In the genomic region with DNA sequence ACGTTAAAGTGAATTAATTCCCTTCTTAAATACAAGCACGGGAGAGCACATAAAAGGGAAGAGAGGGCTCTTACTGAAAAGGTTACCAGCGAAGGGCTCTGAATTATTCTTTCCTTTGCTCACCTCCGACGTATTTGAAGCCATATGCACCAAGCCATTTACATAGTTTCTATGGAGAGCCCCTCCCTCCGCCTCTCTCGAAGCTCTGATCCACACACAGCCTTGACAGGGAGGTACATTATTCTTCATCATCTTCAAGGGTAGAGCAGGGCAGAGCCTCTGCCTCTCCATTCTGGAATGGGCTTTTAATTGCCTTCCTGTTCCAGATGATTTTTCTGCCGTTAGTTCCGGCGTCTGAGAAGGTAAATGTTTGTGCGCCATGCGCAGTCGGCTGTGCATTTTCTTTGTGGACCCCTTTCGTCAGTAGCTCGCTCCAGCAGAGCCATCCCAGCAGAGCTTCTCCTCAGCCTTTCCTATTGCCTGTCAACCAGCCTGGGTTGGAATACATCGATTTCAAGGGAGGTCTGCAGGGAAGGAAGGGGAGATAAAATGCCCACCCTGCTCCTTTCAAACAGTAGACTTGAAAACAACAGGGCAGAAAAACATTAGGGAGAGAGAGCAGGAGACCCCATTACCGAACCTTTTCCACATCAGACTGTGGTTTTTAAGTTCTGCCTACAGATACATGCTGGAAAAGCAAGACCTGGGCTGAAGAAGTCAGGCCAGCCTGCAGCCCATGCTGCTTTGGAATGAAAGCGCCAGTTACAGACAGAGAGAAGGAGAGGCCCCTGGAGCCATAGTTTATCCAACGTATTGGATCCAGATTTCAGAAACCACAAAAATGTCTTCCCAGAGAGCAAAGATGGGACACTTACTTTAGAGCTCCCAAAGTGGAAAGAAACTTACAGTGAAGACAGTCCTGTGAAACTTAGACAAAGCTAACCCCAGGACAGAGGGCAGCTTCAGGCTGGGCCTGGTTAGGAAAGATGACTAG, we compare ENCODE assay signal across 14 mouse cellular contexts.
A peak's percentile ranks its signal among the peaks of the same experiment; 100 is the strongest.
DNase-seq lines count a peak whose midpoint lies in the region; ATAC-seq and TF ChIP-seq lines count a peak whose summit lies in the region.
"Had no signal": no experiment of that assay in that cellular context is flagged by ENCODE, and none has a peak within 500 bp of the region (broad histone marks: within the 10 kb centered on the region; RNA-seq: fewer than 3 reads in every experiment).

No protein-coding gene starts in this region.

- H3K9me3 ChIP-seq in kidney, postnatal 0 days (replicated peaks; ENCODE audit: low read length) = no peaks in the 10 kb centered on the region
- no peaks in the 10 kb centered on the region for H3K9me3 ChIP-seq in embryonic facial prominence, embryonic 13.5 days
- H3K9me3 ChIP-seq in hindbrain, embryonic 13.5 days = no peaks in the 10 kb centered on the region
- H3K9me3 ChIP-seq in neural tube, embryonic 12.5 days = no peaks in the 10 kb centered on the region
- H3K9me3 ChIP-seq: forebrain, embryonic 13.5 days; heart, embryonic 10.5 days; liver, embryonic 15.5 days had no signal

- ATAC-seq in kidney, postnatal 0 days (replicated peaks; ENCODE audit: low FRiP score, low read depth) = no peak
- no peak for ATAC-seq in embryonic facial prominence, embryonic 13.5 days (ENCODE audit: insufficient number of reproducible peaks, insufficient read depth, low FRiP score, low TSS enrichment, low read depth)
- ATAC-seq in hindbrain, embryonic 13.5 days (ENCODE audit: low FRiP score) = peak; percentile 63; the same call in 1 of the 2 replicates
- peak; percentile 68; the same call in 1 of the 2 replicates for ATAC-seq in neural tube, embryonic 12.5 days (ENCODE audit: low FRiP score, low read depth)
- ATAC-seq: forebrain, embryonic 13.5 days had no signal

- H3K36me3 ChIP-seq in kidney, postnatal 0 days (ENCODE audit: insufficient read depth, low read length) = no peaks in the 10 kb centered on the region
- no peaks in the 10 kb centered on the region for H3K36me3 ChIP-seq in embryonic facial prominence, embryonic 13.5 days
- no peaks in the 10 kb centered on the region for H3K36me3 ChIP-seq in hindbrain, embryonic 13.5 days
- H3K36me3 ChIP-seq in neural tube, embryonic 12.5 days = no peaks in the 10 kb centered on the region
- H3K36me3 ChIP-seq: heart, embryonic 10.5 days; liver, embryonic 15.5 days had no signal

- H3K4me1 ChIP-seq in kidney, postnatal 0 days (replicated peaks; ENCODE audit: insufficient read depth, low read length) = no peaks in the 10 kb centered on the region
- peaks cover 44% of the 10 kb centered on the region for H3K4me1 ChIP-seq in embryonic facial prominence, embryonic 13.5 days
- H3K4me1 ChIP-seq in hindbrain, embryonic 13.5 days (replicated peaks) = peaks cover 15% of the 10 kb centered on the region
- 0 out of 2 replicates have a peak, but pooled peaks cover 15% of the 10 kb centered on the region for H3K4me1 ChIP-seq in neural tube, embryonic 12.5 days
- H3K4me1 ChIP-seq: forebrain, embryonic 13.5 days; liver, embryonic 15.5 days had no signal

- H3K4me2 ChIP-seq in kidney, postnatal 0 days (ENCODE audit: low read length) = no peak overlapping the region
- H3K4me2 ChIP-seq in embryonic facial prominence, embryonic 13.5 days = peak overlapping the region; percentile 3
- H3K4me2 ChIP-seq in hindbrain, embryonic 13.5 days = peak overlapping the region; percentile 26; the same call in 1 of the 2 replicates
- H3K4me2 ChIP-seq in neural tube, embryonic 12.5 days (replicated peaks) = peak overlapping the region; percentile 33
- H3K4me2 ChIP-seq: forebrain, embryonic 13.5 days; liver, embryonic 15.5 days had no signal

- H3K27me3 ChIP-seq in kidney, postnatal 0 days (ENCODE audit: insufficient read depth, low read length) = no peaks in the 10 kb centered on the region
- no peaks in the 10 kb centered on the region for H3K27me3 ChIP-seq in embryonic facial prominence, embryonic 13.5 days
- no peaks in the 10 kb centered on the region for H3K27me3 ChIP-seq in hindbrain, embryonic 13.5 days
- no peaks in the 10 kb centered on the region for H3K27me3 ChIP-seq in neural tube, embryonic 12.5 days (replicated peaks)
- H3K27me3 ChIP-seq: forebrain, embryonic 13.5 days; liver, embryonic 15.5 days had no signal

- no peak for TF ChIP-seq CTCF in kidney, postnatal 0 days (IDR thresholded peaks at IDR 0.05; ENCODE audit: low read depth)

- DNase-seq in kidney, postnatal 0 days (ENCODE audit: low spot score) = peak; percentile 57
- no peak for DNase-seq in kidney, postnatal 36 days
- no peak for DNase-seq in adrenal gland, adult 8-10 months
- no peak for DNase-seq in gastrocnemius, adult 8-10 months (ENCODE audit: low spot score in 2 of 2)
- DNase-seq: cerebellum, postnatal 36 days; gastrocnemius, adult 2 months; thymus, postnatal 4 days had no signal

- no peak overlapping the region for H3K27ac ChIP-seq in kidney, postnatal 0 days
- peak overlapping the region; percentile 93 for H3K27ac ChIP-seq in embryonic facial prominence, embryonic 13.5 days
- H3K27ac ChIP-seq in hindbrain, embryonic 13.5 days = peak overlapping the region; percentile 76
- H3K27ac ChIP-seq in neural tube, embryonic 12.5 days = peak overlapping the region; percentile 57; the same call in 1 of the 2 replicates
- H3K27ac ChIP-seq: forebrain, embryonic 13.5 days; gastrocnemius, adult 2 months; heart, embryonic 10.5 days; left cerebral cortex, adult 2 months; liver, embryonic 15.5 days had no signal

- no peak overlapping the region for H3K4me3 ChIP-seq in kidney, postnatal 0 days (replicated peaks; ENCODE audit: low read depth, low read length)
- H3K4me3 ChIP-seq in embryonic facial prominence, embryonic 13.5 days = no peak overlapping the region
- no peak overlapping the region for H3K4me3 ChIP-seq in hindbrain, embryonic 13.5 days
- H3K4me3 ChIP-seq in neural tube, embryonic 12.5 days = no peak overlapping the region
- H3K4me3 ChIP-seq: forebrain, embryonic 13.5 days; gastrocnemius, adult 2 months; heart, embryonic 10.5 days; left cerebral cortex, adult 2 months; liver, embryonic 15.5 days had no signal

- H3K9ac ChIP-seq in kidney, postnatal 0 days (ENCODE audit: low read depth, low read length) = no peak overlapping the region
- H3K9ac ChIP-seq in embryonic facial prominence, embryonic 13.5 days = no peak overlapping the region; the same call in 1 of the 2 replicates
- H3K9ac ChIP-seq in hindbrain, embryonic 13.5 days = peak overlapping the region; percentile 36; the same call in 1 of the 2 replicates
- H3K9ac ChIP-seq in neural tube, embryonic 12.5 days = no peak overlapping the region
- H3K9ac ChIP-seq: forebrain, embryonic 13.5 days; liver, embryonic 15.5 days had no signal

- 48% methylated on average over 19 of the region's 19 CpGs for WGBS in kidney, postnatal 0 days
- WGBS in embryonic facial prominence, embryonic 13.5 days = 43% methylated on average over 19 of the region's 19 CpGs
- 48% methylated on average over 19 of the region's 19 CpGs for WGBS in hindbrain, embryonic 13.5 days
- WGBS in neural tube, embryonic 12.5 days = 46% methylated on average over 19 of the region's 19 CpGs

Comparison
In these comparisons a context has a peak if more than half of its experiments do, and no peak if none do; other contexts are left out.
1. ATAC-seq: peak in hindbrain, embryonic 13.5 days (single experiment) and neural tube, embryonic 12.5 days (single experiment); none in kidney, postnatal 0 days (single experiment) and embryonic facial prominence, embryonic 13.5 days (single experiment).